In genomic region chr1:177262926-177263325, GRCm38 (mm10) we compare ENCODE assay signal across 20 mouse cellular contexts.
"Had no signal": no experiment of that assay in that cellular context is flagged by ENCODE, and none has a peak within 500 bp of the region (broad histone marks: within the 10 kb centered on the region; RNA-seq: fewer than 3 reads in every experiment).

No protein-coding gene starts in this region.

- H3K27ac ChIP-seq: liver, embryonic 13.5 days; liver, embryonic 15.5 days; macrophage; midbrain, embryonic 13.5 days; midbrain, embryonic 15.5 days; neural tube, embryonic 12.5 days; stomach, embryonic 15.5 days; stomach, postnatal 0 days had no signal

- H3K27me3 ChIP-seq: megakaryocyte, embryonic 14.5 days; midbrain, embryonic 13.5 days; midbrain, embryonic 15.5 days; neural tube, embryonic 12.5 days; stomach, embryonic 15.5 days had no signal

- DNase-seq: liver, embryonic 13.5 days; liver, postnatal 0 days; lung, embryonic 14.5 days; lung, postnatal 14 days; lung, postnatal 36 days; retina, postnatal 1 day; right cerebral cortex, adult 18-20 months; right cerebral cortex, postnatal 25 days; right cerebral cortex, postnatal 4 days; thymus, adult 2 months; thymus, postnatal 25 days; thymus, postnatal 4 days had no signal

- H3K4me3 ChIP-seq: liver, embryonic 13.5 days; liver, embryonic 15.5 days; megakaryocyte, embryonic 14.5 days; midbrain, embryonic 13.5 days; midbrain, embryonic 15.5 days; neural tube, embryonic 12.5 days; stomach, embryonic 15.5 days had no signal

- ATAC-seq: liver, postnatal 0 days; midbrain, embryonic 13.5 days; midbrain, embryonic 15.5 days had no signal

- H3K36me3 ChIP-seq: liver, embryonic 13.5 days; liver, embryonic 15.5 days; midbrain, embryonic 13.5 days; midbrain, embryonic 15.5 days; neural tube, embryonic 12.5 days; stomach, embryonic 15.5 days had no signal
